Mouse (Mus musculus): ENCODE results near the gene Fuz. TPM values are rescaled to one million over a fixed set of nuclear protein-coding genes. Genes with fewer than 3 reads are reported as not detected.

The Fuz gene
- polyA plus RNA-seq (2015; fragmentation: Nextera tagmentation; extraction: Ambion mirVana) = 7.2 and 7.5 TPM in 2 replicates

DNA sequence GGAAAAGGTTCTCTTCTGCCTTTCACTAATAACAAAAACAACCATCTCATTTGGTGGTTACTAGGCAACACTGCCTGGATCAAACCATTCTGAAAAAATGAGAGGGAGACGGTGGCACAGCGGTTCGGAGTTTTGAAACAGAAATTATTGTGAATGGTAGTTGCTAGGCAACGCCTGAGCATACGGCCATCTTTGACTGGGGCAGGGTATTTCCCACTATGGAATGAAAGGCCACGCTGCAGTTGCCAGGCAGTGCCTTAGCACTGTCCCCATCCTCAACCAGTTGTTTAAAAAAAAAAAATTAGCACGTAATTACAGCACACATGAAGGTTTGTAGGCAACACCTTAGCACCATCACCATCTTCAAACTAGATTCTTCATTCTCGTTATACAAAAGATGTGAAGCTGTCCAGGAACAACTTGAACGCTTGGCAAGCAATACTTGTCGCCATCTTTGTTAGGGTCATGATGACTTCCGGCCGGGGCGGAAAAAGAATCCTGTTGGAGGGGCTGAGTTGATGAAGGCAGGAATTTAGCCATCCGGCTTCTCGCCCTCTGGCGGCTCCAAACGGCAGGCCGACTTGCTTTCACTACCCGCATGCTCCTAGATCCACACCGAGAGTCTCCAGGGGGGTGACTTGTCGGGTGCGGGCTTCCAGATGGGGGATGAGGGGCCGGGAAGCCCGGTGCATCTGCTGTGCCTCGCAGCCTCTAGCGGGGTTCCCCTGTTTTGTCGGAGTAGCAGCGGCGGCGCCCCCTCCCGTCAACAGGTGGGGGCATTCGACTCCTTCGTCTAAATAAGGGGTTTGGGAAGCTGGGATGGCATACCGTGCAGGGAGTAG is at the start of gene Fuz:
TSS of gene Fuz (plus strand) at position 487 of the 842 bp plus-strand sequence.
- Histone ChIP-seq H3K27me3 (no peaks in the 10 kb centered on the region), H3K9ac (peak within 1 kb of the TSS; percentile 78), H3K4me1 (replicated peaks) (peaks cover 78% of the 10 kb centered on the region), H3K9me3 (replicated peaks) (no peaks in the 10 kb centered on the region), H3K4me2 (peak within 1 kb of the TSS; percentile 85), H3K27ac (peak within 1 kb of the TSS; percentile 62), H3K36me3 (peaks cover 22% of the 10 kb centered on the region), H3K4me3 (replicated peaks) (peak within 1 kb of the TSS; percentile 68)
- ATAC-seq (ENCODE audit: low read depth) (peak; percentile 33), DNase-seq (peak; percentile 73)
- 3% methylated on average over 34 of the region's 34 CpGs for WGBS (ENCODE audit: insufficient replicate concordance)

GRCm38 (mm10) chr7:44846804-44847203 is 49.1 kb upstream of the Fuz start:
- Histone ChIP-seq H3K4me1 (replicated peaks) (peaks cover 39% of the 10 kb centered on the region), H3K36me3 (peaks cover 59% of the 10 kb centered on the region), H3K4me3 (replicated peaks) (no peak overlapping the region), H3K4me2 (no peak overlapping the region), H3K27me3 (no peaks in the 10 kb centered on the region), H3K9ac (no peak overlapping the region), H3K27ac (no peak overlapping the region), H3K9me3 (replicated peaks) (no peaks in the 10 kb centered on the region)
- DNase-seq (no peak), ATAC-seq (ENCODE audit: low read depth) (no peak)
- 85% methylated on average over 7 of the region's 7 CpGs for WGBS (ENCODE audit: insufficient replicate concordance)

- 68% methylated on average over 5 of the region's 5 CpGs for WGBS (ENCODE audit: insufficient replicate concordance)
- H3K4me2 ChIP-seq = peak overlapping the region; percentile 97
- no peak for DNase-seq
- H3K9me3 ChIP-seq (replicated peaks) = no peaks in the 10 kb centered on the region
- no peaks in the 10 kb centered on the region for H3K27me3 ChIP-seq
- H3K9ac ChIP-seq = peak overlapping the region; percentile 90
- no peak for ATAC-seq (ENCODE audit: low read depth)
- H3K27ac ChIP-seq = peak overlapping the region; percentile 92
- H3K4me3 ChIP-seq (replicated peaks) = peak overlapping the region; percentile 89
- peaks cover 46% of the 10 kb centered on the region for H3K4me1 ChIP-seq (replicated peaks)
- peaks cover 59% of the 10 kb centered on the region for H3K36me3 ChIP-seq
Measured at GRCm38 (mm10) chr7:44847772-44848171, 48.1 kb upstream of the Fuz start.

DNA sequence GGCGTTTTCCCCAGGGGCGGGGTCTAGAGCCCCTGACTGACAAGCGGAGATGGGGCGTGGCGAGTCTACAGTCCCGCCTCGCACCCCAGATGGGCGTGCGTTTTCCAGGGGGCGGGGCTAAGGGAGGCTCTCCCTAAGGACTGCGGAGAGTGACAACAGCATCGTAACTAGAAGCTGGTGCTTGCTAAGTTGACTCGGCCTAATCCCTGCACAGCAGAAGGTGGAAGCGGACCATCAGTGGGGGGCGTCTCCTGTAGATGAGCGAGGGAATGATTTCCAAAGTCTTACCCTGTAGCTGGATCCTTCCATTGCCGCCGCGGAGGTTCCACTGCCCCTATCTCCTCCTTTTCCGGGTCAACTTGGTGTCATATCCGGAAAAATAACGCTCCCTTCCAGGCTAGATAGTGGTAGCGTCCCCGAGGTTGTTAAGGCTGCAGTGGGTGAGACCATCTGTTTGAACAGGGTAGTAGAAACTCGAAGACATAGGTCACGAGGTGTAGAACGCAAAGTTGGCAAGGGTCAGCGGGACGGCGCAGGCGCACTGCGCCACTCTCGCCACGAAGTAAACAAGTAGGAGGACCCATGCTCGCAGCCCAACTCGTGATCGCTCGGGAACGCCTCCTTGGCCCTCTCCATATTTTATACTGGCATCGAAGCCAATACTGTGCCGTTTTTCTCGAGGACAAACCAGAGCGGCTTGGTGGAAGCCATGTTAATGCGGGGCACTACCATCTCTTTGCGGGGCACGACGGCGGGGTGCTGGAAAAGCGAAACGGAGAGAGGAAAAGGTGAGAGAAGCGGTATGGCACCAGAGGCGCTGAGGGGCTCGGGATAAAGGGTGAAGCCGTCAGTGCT is 47.1 kb upstream of the Fuz start, which contains the start of the genes Akt1s1 and Tbc1d17:
TSS of gene Akt1s1 (plus strand) at position 431 of the 855 bp plus-strand sequence.
TSS of gene Tbc1d17 (minus strand) at position 519 of the 855 bp plus-strand sequence.
- ATAC-seq (ENCODE audit: low read depth) = peak; percentile 81
- H3K4me2 ChIP-seq = peak within 1 kb of the TSS; percentile 97
- no peaks in the 10 kb centered on the region for H3K27me3 ChIP-seq
- peaks cover 47% of the 10 kb centered on the region for H3K4me1 ChIP-seq (replicated peaks)
- no peaks in the 10 kb centered on the region for H3K9me3 ChIP-seq (replicated peaks)
- peak within 1 kb of the TSS; percentile 90 for H3K9ac ChIP-seq
- H3K36me3 ChIP-seq = peaks cover 57% of the 10 kb centered on the region
- H3K4me3 ChIP-seq (replicated peaks) = peak within 1 kb of the TSS; percentile 89
- DNase-seq = peak; percentile 95
- H3K27ac ChIP-seq = peak within 1 kb of the TSS; percentile 92
- WGBS (ENCODE audit: insufficient replicate concordance) = under 1% methylated on average over 54 of the region's 54 CpGs

- Histone ChIP-seq H3K4me2 (peak overlapping the region; percentile 97), H3K36me3 (peaks cover 49% of the 10 kb centered on the region), H3K27me3 (no peaks in the 10 kb centered on the region), H3K27ac (peak overlapping the region; percentile 92), H3K9me3 (replicated peaks) (no peaks in the 10 kb centered on the region), H3K9ac (peak overlapping the region; percentile 90), H3K4me1 (replicated peaks) (peaks cover 51% of the 10 kb centered on the region), H3K4me3 (replicated peaks) (peak overlapping the region; percentile 89)
- ATAC-seq (ENCODE audit: low read depth) (peak; percentile 53), DNase-seq (peak; percentile 87)
- WGBS (ENCODE audit: insufficient replicate concordance) = under 1% methylated on average over 41 of the region's 41 CpGs
Measured at GRCm38 (mm10) chr7:44849416-44850111, 46.3 kb upstream of the Fuz start.

DNA sequence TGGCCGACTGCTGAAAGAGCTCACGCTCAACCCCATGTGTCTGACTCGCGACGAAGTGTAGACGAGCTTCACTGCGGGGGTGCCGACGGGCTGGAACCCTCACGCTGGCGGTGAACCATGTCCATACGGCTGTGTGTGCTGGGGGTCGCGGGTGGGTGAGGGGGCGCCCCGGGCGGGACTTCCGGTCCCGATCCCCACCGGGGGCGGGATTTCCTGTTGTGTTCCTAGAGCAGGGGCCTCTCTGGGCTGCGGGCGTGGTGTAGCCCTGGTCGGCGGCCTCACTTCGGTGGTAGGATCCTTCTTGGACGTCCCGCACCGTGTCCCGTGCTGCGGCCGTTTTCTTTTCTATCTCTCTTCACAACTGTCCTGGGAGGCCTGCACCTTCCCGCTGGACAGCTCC is 45.7 kb upstream of the Fuz start:
- H3K27me3 ChIP-seq = no peaks in the 10 kb centered on the region
- DNase-seq (peak; percentile 72), ATAC-seq (ENCODE audit: low read depth) (peak; percentile 47)
- peak overlapping the region; percentile 92 for H3K27ac ChIP-seq
- no peaks in the 10 kb centered on the region for H3K9me3 ChIP-seq (replicated peaks)
- WGBS (ENCODE audit: insufficient replicate concordance) = under 1% methylated on average over 33 of the region's 33 CpGs
- peak overlapping the region; percentile 89 for H3K4me3 ChIP-seq (replicated peaks)
- peak overlapping the region; percentile 90 for H3K9ac ChIP-seq
- peaks cover 57% of the 10 kb centered on the region for H3K4me1 ChIP-seq (replicated peaks)
- H3K4me2 ChIP-seq = peak overlapping the region; percentile 97
- H3K36me3 ChIP-seq = peaks cover 43% of the 10 kb centered on the region

GRCm38 (mm10) chr7:44850789-44851624 is 44.9 kb upstream of the Fuz start:
- H3K9ac ChIP-seq = peak overlapping the region; percentile 90
- whole genome bisulfite sequencing (ENCODE audit: insufficient replicate concordance) = 65% methylated on average over 8 of the region's 8 CpGs
- ATAC-seq (ENCODE audit: low read depth) = no peak
- no peaks in the 10 kb centered on the region for H3K27me3 ChIP-seq
- peaks cover 35% of the 10 kb centered on the region for H3K36me3 ChIP-seq
- peaks cover 66% of the 10 kb centered on the region for H3K4me1 ChIP-seq (replicated peaks)
- peak overlapping the region; percentile 92 for H3K27ac ChIP-seq
- H3K4me3 ChIP-seq (replicated peaks) = peak overlapping the region; percentile 89
- no peaks in the 10 kb centered on the region for H3K9me3 ChIP-seq (replicated peaks)
- DNase-seq = no peak
- peak overlapping the region; percentile 97 for H3K4me2 ChIP-seq

- H3K4me1 ChIP-seq (replicated peaks) = peaks cover 73% of the 10 kb centered on the region
- WGBS (ENCODE audit: insufficient replicate concordance) = 84% methylated on average over 12 of the region's 12 CpGs
- H3K27me3 ChIP-seq = no peaks in the 10 kb centered on the region
- ATAC-seq (ENCODE audit: low read depth) (no peak), DNase-seq (no peak)
- H3K36me3 ChIP-seq = peaks cover 27% of the 10 kb centered on the region
- H3K9ac ChIP-seq = peak overlapping the region; percentile 90
- no peaks in the 10 kb centered on the region for H3K9me3 ChIP-seq (replicated peaks)
- peak overlapping the region; percentile 97 for H3K4me2 ChIP-seq
- peak overlapping the region; percentile 89; the same call in 1 of the 2 replicates for H3K4me3 ChIP-seq (replicated peaks)
- peak overlapping the region; percentile 99; the same call in 1 of the 2 replicates for H3K27ac ChIP-seq
Measured at GRCm38 (mm10) chr7:44851625-44852234, 44.1 kb upstream of the Fuz start.

DNA sequence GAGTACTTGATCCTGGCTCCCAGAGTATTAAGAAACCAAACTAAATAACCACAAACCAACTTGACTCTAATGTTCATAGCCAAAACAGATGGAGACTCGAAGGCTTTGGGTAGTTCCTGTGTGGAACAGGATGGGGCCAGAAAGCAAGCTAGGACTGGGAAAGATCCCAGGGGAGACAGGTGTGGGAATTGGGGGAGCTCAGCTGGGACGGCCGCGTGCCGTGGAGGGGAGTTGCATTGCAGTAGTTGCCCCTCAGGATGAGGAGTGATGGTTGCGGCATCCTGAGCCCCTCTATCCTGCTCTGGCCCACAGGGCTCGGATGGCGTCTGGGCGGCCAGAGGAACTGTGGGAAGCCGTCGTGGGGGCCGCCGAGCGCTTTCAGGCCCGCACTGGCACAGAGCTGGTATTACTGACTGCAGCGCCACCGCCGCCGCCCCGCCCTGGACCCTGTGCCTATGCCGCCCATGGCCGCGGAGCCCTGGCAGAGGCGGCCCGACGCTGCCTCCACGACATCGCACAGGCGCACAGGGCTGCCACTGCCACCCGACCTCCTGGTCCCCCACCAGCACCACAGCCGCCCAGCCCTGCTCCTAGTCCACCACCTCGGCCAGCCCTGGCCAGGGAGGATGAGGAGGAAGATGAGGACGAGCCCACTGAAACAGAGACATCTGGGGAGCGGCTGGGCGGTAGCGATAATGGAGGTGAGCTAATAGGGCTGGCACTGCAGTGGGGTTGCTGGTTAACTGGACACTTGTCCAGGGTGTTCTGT is 43.4 kb upstream of the Fuz start:
- Histone ChIP-seq H3K4me3 (replicated peaks) (peak overlapping the region; percentile 77; the same call in 1 of the 2 replicates), H3K9ac (0 out of 2 replicates have a peak overlapping the region, but pooled peaks have one; percentile 91), H3K4me1 (replicated peaks) (peaks cover 73% of the 10 kb centered on the region), H3K27me3 (no peaks in the 10 kb centered on the region), H3K36me3 (peaks cover 25% of the 10 kb centered on the region), H3K4me2 (peak overlapping the region; percentile 96; the same call in 1 of the 2 replicates), H3K27ac (peak overlapping the region; percentile 99), H3K9me3 (replicated peaks) (no peaks in the 10 kb centered on the region)
- 85% methylated on average over 36 of the region's 36 CpGs for WGBS (ENCODE audit: insufficient replicate concordance)
- DNase-seq (no peak), ATAC-seq (ENCODE audit: low read depth) (no peak)

Data from liver, embryonic 13.5 days (tissue).